Mouse (Mus musculus): ENCODE measurements around the gene Fxyd4. TPM values are rescaled to one million over a fixed set of nuclear protein-coding genes. Genes with fewer than 3 reads are reported as not detected.

Fxyd4 gene
- total RNA-seq (2014; fragmentation: Nextera tagmentation) (not detected in 2 replicates), total RNA-seq (2017) (not detected in 2 replicates)

- ATAC-seq (replicated peaks; ENCODE audit: low FRiP score, low TSS enrichment, poor library complexity, severe bottlenecking) = no peak
Measured at GRCm38 (mm10) chr6:117937222-117937932, at the start of gene Fxyd4. TSS of gene Fxyd4 (minus strand) at chr6:117937692.

DNA sequence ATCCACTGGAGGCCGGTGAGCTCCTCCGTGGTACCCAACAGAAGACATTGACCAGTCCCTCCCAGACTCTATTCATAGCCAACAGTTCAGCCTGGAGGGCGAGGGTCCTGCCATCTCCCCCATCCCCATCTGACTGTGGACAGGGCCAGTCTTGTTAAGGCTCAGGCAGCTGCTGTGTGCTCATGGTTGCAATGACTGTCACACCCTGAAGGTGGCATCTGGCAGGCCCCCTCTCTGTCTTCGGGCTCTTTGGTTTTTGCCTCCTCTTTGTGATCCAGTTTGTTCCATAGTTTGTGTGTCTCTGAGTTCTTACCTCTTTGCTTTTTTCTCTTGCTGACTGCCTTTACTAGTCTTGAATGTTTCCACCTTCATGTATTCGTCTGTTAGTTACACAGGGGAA is 49.7 kb upstream of the Fxyd4 start:
- no peak; the same call in 1 of the 2 replicates for ATAC-seq (replicated peaks; ENCODE audit: low FRiP score, low TSS enrichment, poor library complexity, severe bottlenecking)

GRCm38 (mm10) chr6:117966729-117967128 is 29.2 kb upstream of the Fxyd4 start:
- peak; percentile 50; the same call in 1 of the 2 replicates for ATAC-seq (replicated peaks; ENCODE audit: low FRiP score, low TSS enrichment, poor library complexity, severe bottlenecking)

DNA sequence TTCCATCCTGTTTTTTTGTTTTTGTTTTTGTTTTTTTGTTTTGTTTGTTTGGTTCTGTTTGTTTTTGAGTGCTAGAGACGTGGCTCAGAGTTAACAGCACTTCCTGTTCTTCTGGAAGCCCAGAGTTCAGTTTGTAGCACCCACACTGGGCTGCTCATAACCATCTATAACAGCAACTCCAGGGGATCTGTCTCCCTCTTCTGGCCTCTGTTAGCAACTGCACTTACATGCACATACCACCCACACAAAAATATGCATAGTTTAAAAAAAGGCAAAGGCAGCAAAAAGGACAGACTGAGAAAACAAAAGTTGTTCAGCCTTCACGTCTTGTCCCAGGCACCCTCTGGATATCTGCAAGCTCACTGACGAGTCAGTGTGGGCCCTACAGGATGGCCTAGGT is 25.7 kb upstream of the Fxyd4 start:
- ATAC-seq (replicated peaks; ENCODE audit: low FRiP score, low TSS enrichment, poor library complexity, severe bottlenecking) = no peak

GRCm38 (mm10) chr6:117956851-117957501 is 19.5 kb upstream of the Fxyd4 start:
- ATAC-seq (replicated peaks; ENCODE audit: low FRiP score, low TSS enrichment, poor library complexity, severe bottlenecking) = peak; percentile 72

- ATAC-seq (replicated peaks; ENCODE audit: low FRiP score, low TSS enrichment, poor library complexity, severe bottlenecking) = no peak
Measured at GRCm38 (mm10) chr6:117956161-117956560, 18.7 kb upstream of the Fxyd4 start.

DNA sequence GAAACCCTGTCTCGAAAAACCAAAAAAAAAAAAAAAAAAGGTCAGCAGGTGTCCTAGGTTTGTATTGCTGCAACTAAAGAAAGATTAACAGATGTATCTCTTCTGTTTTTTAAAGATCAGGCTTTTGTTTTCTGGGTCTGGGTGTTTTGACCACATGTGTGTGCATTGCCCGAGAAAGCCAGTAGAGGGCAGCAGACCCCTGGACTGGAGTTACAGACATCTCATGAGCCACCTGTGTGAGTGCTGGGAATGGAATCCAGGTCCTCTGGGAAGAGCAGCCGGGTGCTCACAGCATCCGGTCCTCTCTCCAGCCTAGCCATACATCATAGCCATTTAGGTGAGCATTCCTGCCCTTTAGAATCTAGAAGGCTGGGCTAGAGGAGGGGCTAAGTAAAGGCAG is 14.8 kb upstream of the Fxyd4 start:
- 0 out of 2 replicates have a peak, but pooled peaks have one; percentile 23 for ATAC-seq (replicated peaks; ENCODE audit: low FRiP score, low TSS enrichment, poor library complexity, severe bottlenecking)

DNA sequence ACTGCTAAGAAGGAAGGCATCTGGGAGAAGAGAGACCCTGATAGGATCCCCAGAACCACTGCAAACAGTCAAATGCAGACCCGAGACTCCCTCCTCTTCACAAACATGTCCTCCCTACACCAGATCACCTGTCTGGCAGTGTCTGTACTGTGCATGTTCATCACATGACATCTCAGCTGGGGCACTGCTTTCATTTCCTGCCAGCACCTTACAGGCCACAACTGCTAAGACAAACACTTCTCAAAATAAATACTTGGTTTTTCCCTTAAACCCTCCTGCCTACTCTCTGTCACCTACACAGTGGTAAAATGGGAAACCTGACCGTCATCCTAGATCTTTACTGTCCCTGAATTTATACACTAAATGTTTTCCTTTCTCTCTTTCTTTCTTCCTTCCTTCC is 6.4 kb upstream of the Fxyd4 start:
- ATAC-seq (replicated peaks; ENCODE audit: low FRiP score, low TSS enrichment, poor library complexity, severe bottlenecking) = no peak

GRCm38 (mm10) chr6:117942769-117943168 is 5.3 kb upstream of the Fxyd4 start:
- no peak for ATAC-seq (replicated peaks; ENCODE audit: low FRiP score, low TSS enrichment, poor library complexity, severe bottlenecking)

GRCm38 (mm10) chr6:117938951-117939350 is 1.5 kb upstream of the Fxyd4 start:
- no peak for ATAC-seq (replicated peaks; ENCODE audit: low FRiP score, low TSS enrichment, poor library complexity, severe bottlenecking)

DNA sequence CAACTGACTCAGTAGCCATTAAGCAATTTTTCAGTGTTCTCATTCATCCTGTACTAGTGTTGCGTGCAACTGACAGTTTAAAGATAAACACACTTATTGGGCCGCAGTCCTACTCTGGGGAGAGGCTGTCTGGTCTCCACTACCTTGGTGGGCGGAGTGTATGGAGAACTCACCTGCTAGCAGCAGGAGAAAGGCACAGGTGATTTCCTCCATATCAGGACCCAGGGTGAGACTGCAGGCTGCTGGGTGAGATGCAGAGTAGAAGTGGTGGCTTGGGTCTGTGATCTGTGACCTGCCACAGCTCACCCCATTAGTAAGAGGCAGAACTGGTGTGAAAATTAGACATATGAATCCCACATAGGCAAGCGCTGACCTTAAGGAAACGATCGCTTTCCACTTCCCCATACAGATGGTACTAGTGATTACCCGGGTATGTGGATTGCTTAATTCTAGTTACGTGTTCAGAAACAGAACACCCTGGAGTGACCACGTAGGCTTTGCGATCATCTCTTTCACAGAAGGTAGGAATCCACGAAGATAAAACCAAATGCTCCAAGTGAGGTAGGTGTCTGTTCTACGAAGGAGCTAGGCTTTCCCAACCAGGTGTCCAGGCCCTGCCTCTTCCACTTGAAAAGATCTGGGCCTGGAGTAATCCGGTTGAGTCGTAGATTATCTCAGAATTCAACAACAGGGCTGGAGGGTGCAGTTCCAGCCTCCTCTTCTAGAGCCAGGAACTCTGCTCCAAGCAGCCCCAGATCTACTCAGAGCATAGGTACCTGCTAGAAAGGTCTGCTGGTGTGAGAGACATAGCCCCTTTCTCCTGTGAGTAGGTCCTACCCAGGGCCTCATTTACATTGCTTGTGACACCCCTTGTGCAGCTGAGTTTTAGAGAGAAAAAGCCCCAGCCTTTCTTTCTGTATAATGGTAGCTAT is 1.5 kb downstream of the Fxyd4 start:
- no peak for ATAC-seq (replicated peaks; ENCODE audit: low FRiP score, low TSS enrichment, poor library complexity, severe bottlenecking)

GRCm38 (mm10) chr6:117934301-117934700 is 3.2 kb downstream of the Fxyd4 start:
- ATAC-seq (replicated peaks; ENCODE audit: low FRiP score, low TSS enrichment, poor library complexity, severe bottlenecking) = no peak

GRCm38 (mm10) chr6:117932325-117933051 is 5.0 kb downstream of the Fxyd4 start:
- peak; percentile 77 for ATAC-seq (replicated peaks; ENCODE audit: low FRiP score, low TSS enrichment, poor library complexity, severe bottlenecking)

DNA sequence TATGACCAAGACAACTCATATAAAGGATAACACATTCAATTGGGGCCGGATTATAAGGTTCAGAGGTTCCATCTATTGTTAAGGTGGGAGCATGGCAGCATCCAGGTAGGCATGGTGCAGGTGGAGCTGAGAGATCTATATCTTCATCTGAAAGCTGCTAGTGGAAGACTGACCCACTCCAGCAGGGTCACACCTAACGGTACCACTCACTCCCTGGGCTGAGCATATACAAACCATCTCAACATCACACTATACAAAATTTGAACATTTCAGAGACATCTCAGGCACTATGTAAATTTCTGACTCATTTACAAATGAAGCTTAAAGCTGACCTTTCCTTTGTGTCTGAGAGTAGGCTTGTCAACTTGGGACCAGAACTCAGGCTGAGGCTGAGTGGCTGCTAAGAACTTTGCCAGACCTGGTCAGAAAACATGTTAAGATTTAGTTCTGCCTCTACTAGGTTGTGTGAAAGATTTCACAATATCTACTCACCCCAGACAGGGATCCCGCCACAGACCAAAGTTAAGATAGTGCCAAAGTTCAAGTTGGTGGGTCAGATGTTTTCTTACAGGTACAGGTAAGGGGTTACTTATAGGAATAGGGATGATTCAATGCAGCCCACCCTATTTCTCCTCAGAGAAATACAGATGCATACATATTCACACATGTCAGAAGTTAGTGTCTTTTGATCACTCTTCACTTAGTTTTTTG is 7.4 kb downstream of the Fxyd4 start:
- ATAC-seq (replicated peaks; ENCODE audit: low FRiP score, low TSS enrichment, poor library complexity, severe bottlenecking) = no peak

DNA sequence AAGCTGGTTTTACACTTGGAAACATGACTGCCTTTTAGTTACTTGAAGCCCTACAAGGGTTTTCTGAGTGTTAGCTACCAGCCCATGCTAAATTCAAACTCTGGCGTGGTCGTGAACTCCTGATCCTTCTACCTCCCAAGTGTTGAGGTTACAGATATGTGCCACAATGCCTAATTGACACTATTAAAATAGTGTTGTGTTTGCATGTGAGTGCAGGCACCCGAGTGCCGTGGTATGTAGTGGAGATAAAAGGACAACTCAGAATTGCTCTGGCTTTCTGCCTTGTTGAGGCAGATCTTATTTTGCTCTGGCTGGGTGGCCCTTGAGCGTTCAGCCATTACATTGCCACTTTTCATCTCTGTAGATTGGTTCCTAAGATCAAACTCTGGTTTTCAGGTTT is 8.7 kb downstream of the Fxyd4 start:
- ATAC-seq (replicated peaks; ENCODE audit: low FRiP score, low TSS enrichment, poor library complexity, severe bottlenecking) = no peak

- no peak for ATAC-seq (replicated peaks; ENCODE audit: low FRiP score, low TSS enrichment, poor library complexity, severe bottlenecking)
Measured at GRCm38 (mm10) chr6:117927955-117928354, 9.5 kb downstream of the Fxyd4 start.

- peak; percentile 61 for ATAC-seq (replicated peaks; ENCODE audit: low FRiP score, low TSS enrichment, poor library complexity, severe bottlenecking)
Measured at GRCm38 (mm10) chr6:117926871-117927491, 10.5 kb downstream of the Fxyd4 start.

- ATAC-seq (replicated peaks; ENCODE audit: low FRiP score, low TSS enrichment, poor library complexity, severe bottlenecking) = no peak
Measured at GRCm38 (mm10) chr6:117922041-117922440, 15.5 kb downstream of the Fxyd4 start.

Data from megakaryocyte-erythroid progenitor cell, adult 5-6 weeks (primary cell).